ENCODE assay signal across 8 mouse cellular contexts in the genomic region with DNA sequence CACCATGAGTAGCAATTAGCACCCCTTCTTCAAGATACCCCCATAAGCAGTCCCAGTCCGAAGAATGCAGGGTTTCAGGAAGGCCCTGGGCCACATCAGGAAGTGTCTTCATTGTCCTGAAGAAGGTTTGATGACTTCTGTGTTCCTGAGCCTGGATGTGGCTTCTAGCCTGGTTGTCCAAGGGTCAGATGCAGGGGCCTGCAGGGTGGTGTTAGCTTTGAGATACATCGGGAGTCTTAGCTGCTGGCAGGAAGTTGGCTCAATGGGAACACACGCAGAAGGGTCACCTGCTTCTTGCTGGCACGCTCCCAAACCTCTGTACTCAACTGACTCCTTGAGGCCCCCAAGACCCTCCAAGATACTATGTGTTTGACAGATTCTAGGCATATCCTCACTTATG. TPM values are rescaled to one million over a fixed set of nuclear protein-coding genes. Genes with fewer than 3 reads are reported as not detected.
A peak's percentile ranks its signal among the peaks of the same experiment; 100 is the strongest.
DNase-seq lines count a peak whose midpoint lies in the region; ATAC-seq and TF ChIP-seq lines count a peak whose summit lies in the region.

No protein-coding gene starts in this region.

- no peak overlapping the region for H3K9ac ChIP-seq in forebrain, postnatal 0 days

- DNase-seq in spleen, postnatal 10 days (ENCODE audit: low spot score in 2 of 2) = peak; percentile 50 to 65
- no peak for DNase-seq in spleen, postnatal 36 days (ENCODE audit: low spot score in 2 of 2)
- no peak for DNase-seq in forebrain, postnatal 0 days
- DNase-seq in liver = peak; percentile 32
- DNase-seq in thymus, postnatal 25 days = peak; percentile 55
- DNase-seq in T-cell, adult 2 months (ENCODE audit: low spot score) = no peak
- no peak for DNase-seq in adrenal gland, postnatal 14 days
- DNase-seq in left cerebral cortex, postnatal 14 days (ENCODE audit: low spot score in 2 of 2) = no peak

- no peaks in the 10 kb centered on the region for H3K9me3 ChIP-seq in forebrain, postnatal 0 days (ENCODE audit: low read length)

- no peaks in the 10 kb centered on the region for H3K27me3 ChIP-seq in forebrain, postnatal 0 days (ENCODE audit: insufficient read depth, low read length)

- no peaks in the 10 kb centered on the region for H3K36me3 ChIP-seq in forebrain, postnatal 0 days (ENCODE audit: insufficient read depth)

- no peak for TF ChIP-seq CTCF in forebrain, postnatal 0 days (IDR thresholded peaks at IDR 0.05; ENCODE audit: low read depth)

- H3K4me3 ChIP-seq in forebrain, postnatal 0 days (ENCODE audit: low read depth, low read length) = no peak overlapping the region

- WGBS in forebrain, postnatal 0 days = 74% methylated on average over 4 of the region's 4 CpGs

- peaks cover 10% of the 10 kb centered on the region; the same call in 1 of the 2 replicates for H3K4me1 ChIP-seq in forebrain, postnatal 0 days (ENCODE audit: insufficient read depth)

- no peak overlapping the region for H3K4me2 ChIP-seq in forebrain, postnatal 0 days (ENCODE audit: low read depth)

- H3K27ac ChIP-seq in forebrain, postnatal 0 days (ENCODE audit: low read depth, low read length) = peak overlapping the region; percentile 81; the same call in 1 of the 2 replicates

- no peak for ATAC-seq in forebrain, postnatal 0 days

- intact Hi-C loops in left cerebral cortex, postnatal 14 days (cut with DNase I) = no loop called here

RNA-seq across cellular contexts. Expression of a gene that starts 17.7 kb away (rescaled TPM):
- 26.3 and 42.6 TPM in 2 replicates for total RNA-seq in forebrain, postnatal 0 days (2014; rRNA removed)
- 54.0 and 59.6 TPM in 2 replicates for polyA plus RNA-seq in forebrain, postnatal 0 days (2015; fragmentation: Nextera tagmentation; extraction: Ambion mirVana)
- 228 and 248 TPM in 2 replicates for total RNA-seq in adrenal gland, postnatal 14 days (2021)
- 10 to 100 TPM; 30.1 to 30.7 TPM for total RNA-seq in left cerebral cortex, postnatal 14 days (2021)

RNA-seq across cellular contexts. Expression of a gene that starts 20.4 kb away (rescaled TPM):
- 17.4 and 17.9 TPM in 2 replicates for total RNA-seq in forebrain, postnatal 0 days (2014; rRNA removed)
- 8.8 and 10.8 TPM in 2 replicates for polyA plus RNA-seq in forebrain, postnatal 0 days (2015; fragmentation: Nextera tagmentation; extraction: Ambion mirVana)
- total RNA-seq in adrenal gland, postnatal 14 days (2021) = 22.9 and 23.9 TPM in 2 replicates
- total RNA-seq in left cerebral cortex, postnatal 14 days (2021) = 10 to 100 TPM; 14.6 to 17.1 TPM

Comparison
In these comparisons a context has a peak if more than half of its experiments do, and no peak if none do; other contexts are left out.
1. DNase-seq: peak in spleen, postnatal 10 days (2 of 2), liver (single experiment) and thymus, postnatal 25 days (single experiment); none in spleen, postnatal 36 days (0 of 2), forebrain, postnatal 0 days (single experiment), T-cell, adult 2 months (single experiment), adrenal gland, postnatal 14 days (single experiment) and left cerebral cortex, postnatal 14 days (0 of 2).